Mouse (Mus musculus): ENCODE measurements around the gene Cadps2.

Gene Cadps2

GRCm38 (mm10) chr6:23839009-23839811, at the start of gene Cadps2:
TSS of gene Cadps2 (minus strand) at chr6:23839421.
- DNase-seq (ENCODE audit: low read depth): no peak

GRCm38 (mm10) chr6:23886418-23886817, 47.2 kb upstream of the Cadps2 start:
- DNase-seq (ENCODE audit: low read depth): no peak

GRCm38 (mm10) chr6:23876765-23877408, 37.7 kb upstream of the Cadps2 start:
- no peak for DNase-seq (ENCODE audit: low read depth)

GRCm38 (mm10) chr6:23876363-23876762, 37.1 kb upstream of the Cadps2 start:
- no peak for DNase-seq (ENCODE audit: low read depth)

GRCm38 (mm10) chr6:23873812-23874211, 34.6 kb upstream of the Cadps2 start:
- no peak for DNase-seq (ENCODE audit: low read depth)

GRCm38 (mm10) chr6:23873231-23873630, 34.0 kb upstream of the Cadps2 start:
- DNase-seq (ENCODE audit: low read depth): no peak

- DNase-seq (ENCODE audit: low read depth): no peak
Observed at GRCm38 (mm10) chr6:23869971-23870370, 30.8 kb upstream of the Cadps2 start.

- DNase-seq (ENCODE audit: low read depth): no peak
Observed at GRCm38 (mm10) chr6:23866298-23866697, 27.1 kb upstream of the Cadps2 start.

- no peak for DNase-seq (ENCODE audit: low read depth)
Observed at GRCm38 (mm10) chr6:23853464-23853863, 14.2 kb upstream of the Cadps2 start.

- no peak for DNase-seq (ENCODE audit: low read depth)
Observed at GRCm38 (mm10) chr6:23840001-23840400, 780 bp upstream of the Cadps2 start.

- no peak for DNase-seq (ENCODE audit: low read depth)
Observed at GRCm38 (mm10) chr6:23838401-23839008, 716 bp downstream of the Cadps2 start.

- no peak for DNase-seq (ENCODE audit: low read depth)
Observed at GRCm38 (mm10) chr6:23837631-23838030, 1.6 kb downstream of the Cadps2 start.

GRCm38 (mm10) chr6:23837127-23837526, 2.1 kb downstream of the Cadps2 start:
- no peak for DNase-seq (ENCODE audit: low read depth)

- DNase-seq (ENCODE audit: low read depth): no peak
Observed at GRCm38 (mm10) chr6:23836694-23837093, 2.5 kb downstream of the Cadps2 start.

- no peak for DNase-seq (ENCODE audit: low read depth)
Observed at GRCm38 (mm10) chr6:23835552-23835951, 3.7 kb downstream of the Cadps2 start.

GRCm38 (mm10) chr6:23830741-23831140, 8.5 kb downstream of the Cadps2 start:
- no peak for DNase-seq (ENCODE audit: low read depth)

- no peak for DNase-seq (ENCODE audit: low read depth)
Observed at GRCm38 (mm10) chr6:23829338-23829737, 9.9 kb downstream of the Cadps2 start.

- DNase-seq (ENCODE audit: low read depth): no peak
Observed at GRCm38 (mm10) chr6:23821819-23822218, 17.4 kb downstream of the Cadps2 start.

- DNase-seq (ENCODE audit: low read depth): no peak
Observed at GRCm38 (mm10) chr6:23810087-23810486, 29.1 kb downstream of the Cadps2 start.

- DNase-seq (ENCODE audit: low read depth): no peak
Observed at GRCm38 (mm10) chr6:23809344-23809743, 29.9 kb downstream of the Cadps2 start.

GRCm38 (mm10) chr6:23805333-23805732, 33.9 kb downstream of the Cadps2 start:
- no peak for DNase-seq (ENCODE audit: low read depth)

GRCm38 (mm10) chr6:23791822-23792221, 47.4 kb downstream of the Cadps2 start:
- DNase-seq (ENCODE audit: low read depth): no peak

GRCm38 (mm10) chr6:23777641-23778040, 61.6 kb downstream of the Cadps2 start:
- no peak for DNase-seq (ENCODE audit: low read depth)
